Mouse (Mus musculus) cerebellum, adult 9-10 months (tissue): ENCODE results near the gene Sap25.
A peak's percentile ranks its signal among the peaks of the same experiment; 100 is the strongest.
"Not testable (repeated sequence)": the region's sequence is repeated elsewhere in the genome, so short reads cannot be mapped to it uniquely, and the experiment has no call there.

Experiments used
- DNase-seq: peaks from one replicate; pipeline ENCODE4 v3.0.0; 2022

The Sap25 gene

DNA sequence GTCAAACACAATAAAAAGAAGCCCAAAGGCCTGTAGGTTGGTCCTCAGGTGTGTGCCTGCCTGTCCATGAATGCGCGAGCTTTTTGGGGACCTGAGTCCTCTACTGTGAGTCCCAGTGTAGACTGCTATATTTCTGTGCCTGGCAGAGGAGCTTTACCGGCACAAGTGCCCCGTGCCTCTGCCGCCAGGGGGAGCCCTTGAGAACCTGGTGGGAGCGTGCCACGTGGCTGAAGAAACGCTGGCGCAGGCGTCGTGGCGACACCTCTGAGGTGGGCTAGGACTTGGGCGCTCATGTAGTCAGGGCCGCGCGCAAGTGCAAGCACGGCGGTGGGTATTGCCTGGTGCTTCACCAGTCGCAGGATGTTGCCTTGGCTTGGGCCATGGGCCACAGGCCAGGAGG is at the start of gene Sap25:
Gene Sap25, plus strand, starts transcription at position 281 of the 400 bp plus-strand sequence.
- no peak for DNase-seq

DNA sequence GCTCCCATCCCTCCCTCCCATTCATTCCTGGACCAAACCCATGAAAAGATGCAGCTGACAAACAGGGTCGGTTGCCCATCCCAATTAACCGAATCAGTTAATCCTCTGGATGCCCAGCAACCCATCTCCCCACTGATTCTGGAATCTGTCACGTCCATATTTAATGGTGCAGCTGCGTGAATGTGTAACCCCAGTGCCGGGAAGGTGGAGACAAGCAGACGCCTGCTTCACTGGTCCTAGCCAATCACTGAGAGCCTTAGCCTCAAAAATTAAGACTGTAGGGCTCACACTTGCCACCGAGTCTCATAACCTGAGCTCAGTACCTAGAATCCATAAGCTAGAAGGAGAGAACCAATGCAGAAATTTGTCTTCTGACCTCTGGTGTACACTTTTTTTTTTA is 45.2 kb upstream of the Sap25 start:
- DNase-seq = no peak

DNA sequence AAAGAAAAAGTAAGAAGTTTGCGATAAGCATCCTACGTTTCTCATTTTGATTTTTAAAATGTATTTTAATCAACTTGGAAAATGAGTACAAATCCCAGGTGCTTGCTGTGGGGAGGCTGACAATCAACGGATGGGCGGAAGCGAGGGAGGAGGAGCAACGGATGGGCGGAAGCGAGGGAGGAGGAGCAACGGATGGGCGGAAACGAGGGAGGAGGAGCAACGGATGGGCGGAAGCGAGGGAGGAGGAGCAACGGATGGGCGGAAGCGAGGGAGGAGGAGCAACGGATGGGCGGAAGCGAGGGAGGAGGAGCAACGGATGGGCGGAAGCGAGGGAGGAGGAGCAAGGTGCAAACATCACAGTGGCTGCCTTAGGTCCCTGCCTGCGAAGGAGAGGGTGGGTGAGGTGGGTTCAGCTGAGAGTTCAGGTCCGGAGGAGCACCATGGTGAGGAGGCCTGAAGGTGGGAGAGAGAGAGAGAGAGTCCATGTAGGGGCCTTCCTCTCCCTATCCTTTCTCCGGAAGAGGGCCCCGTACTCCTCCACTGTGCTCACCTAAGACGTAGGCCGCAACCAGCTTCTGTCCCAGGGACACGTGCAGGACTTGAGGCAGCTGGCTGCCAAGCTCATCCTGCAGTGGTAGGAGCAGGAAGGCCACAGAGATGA is 44.4 kb upstream of the Sap25 start:
- no peak for DNase-seq

DNA sequence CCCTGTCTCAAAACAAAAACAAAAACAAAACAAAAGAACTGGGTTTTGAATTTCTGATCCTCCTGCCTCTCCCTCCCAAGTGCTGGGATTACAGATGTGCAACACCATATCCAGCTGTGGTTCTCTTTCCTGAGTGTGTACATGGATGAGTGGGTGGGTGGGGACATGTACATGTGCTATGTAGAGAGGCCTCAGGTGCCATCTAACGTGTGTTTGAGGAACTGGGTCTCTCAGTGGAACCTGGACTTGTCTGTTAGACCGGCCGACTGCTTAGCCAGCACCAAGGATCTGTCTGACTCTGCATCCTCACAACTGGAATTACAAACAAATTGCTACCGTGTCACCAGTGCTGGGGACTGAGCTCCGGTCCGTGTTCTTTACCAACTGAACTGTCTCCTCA is 43.5 kb upstream of the Sap25 start:
- DNase-seq = no peak

DNA sequence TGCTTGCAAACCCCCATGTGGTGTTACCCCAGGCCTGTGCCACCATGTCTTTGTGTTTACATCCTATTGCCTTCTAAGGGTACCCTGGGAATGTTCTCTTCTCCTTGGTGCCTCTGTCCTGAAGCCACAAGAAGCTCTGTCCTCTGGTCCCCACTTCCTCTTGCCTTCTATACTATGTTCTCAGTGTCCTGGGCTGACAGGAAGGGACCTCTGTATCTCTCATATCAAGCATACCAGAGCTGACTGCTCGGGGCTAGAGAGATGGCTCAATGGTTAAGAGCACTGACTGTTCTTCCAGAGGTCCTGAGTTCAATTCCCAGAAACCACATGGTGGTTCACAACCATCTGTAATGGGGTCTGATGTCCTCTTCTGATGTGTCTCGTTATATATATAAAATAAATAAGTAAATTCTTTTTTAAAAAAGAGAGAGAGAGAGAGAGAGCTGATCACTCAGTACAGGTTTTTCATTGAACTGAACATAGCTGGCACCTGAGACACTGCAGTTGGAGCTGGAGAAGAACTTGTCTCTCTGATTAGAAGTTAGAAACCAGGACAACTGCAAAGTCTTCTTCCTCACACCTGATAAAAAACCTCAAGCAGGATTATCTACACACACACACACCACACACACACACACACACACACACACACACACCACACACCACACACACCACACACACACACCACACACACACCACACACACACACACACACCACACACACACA is 42.9 kb upstream of the Sap25 start:
- no peak for DNase-seq

DNA sequence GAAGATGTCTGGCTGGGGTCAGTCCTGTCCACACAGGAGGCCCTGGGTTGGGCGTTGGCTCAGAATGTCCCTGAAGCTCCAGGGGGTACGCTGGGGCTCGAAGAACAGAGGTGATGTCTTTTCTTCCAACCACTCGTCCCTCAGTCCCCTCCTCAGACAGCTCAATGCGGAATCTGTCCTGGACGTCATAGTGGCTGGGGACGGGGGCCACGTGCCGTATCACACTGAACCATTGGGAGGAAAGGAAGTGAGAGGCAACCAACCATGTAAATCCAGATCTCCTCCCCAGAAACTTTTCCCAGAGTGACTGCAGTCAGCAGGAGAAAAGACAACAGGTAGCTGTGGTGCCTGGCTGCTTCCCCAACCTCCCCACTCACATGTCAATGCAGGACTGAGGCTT is 41.5 kb upstream of the Sap25 start:
- DNase-seq = peak; percentile 42

DNA sequence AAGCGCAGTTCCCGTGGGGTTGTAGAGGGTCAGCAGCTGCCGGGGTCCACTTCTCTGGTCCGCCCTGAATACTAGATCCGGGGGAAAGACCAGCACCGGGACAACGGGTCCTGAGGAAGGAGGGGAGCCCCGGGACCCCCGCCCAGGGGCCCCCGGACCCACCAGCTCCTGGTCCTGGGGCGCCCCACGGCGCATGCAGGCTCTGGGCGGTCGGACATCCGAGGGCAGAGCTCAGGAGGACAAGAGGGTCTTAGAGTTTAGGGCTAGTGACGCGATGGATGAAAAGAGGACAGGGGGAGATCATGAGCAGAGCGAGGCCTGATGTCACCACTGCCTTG is 40.9 kb upstream of the Sap25 start:
- DNase-seq = no peak

DNA sequence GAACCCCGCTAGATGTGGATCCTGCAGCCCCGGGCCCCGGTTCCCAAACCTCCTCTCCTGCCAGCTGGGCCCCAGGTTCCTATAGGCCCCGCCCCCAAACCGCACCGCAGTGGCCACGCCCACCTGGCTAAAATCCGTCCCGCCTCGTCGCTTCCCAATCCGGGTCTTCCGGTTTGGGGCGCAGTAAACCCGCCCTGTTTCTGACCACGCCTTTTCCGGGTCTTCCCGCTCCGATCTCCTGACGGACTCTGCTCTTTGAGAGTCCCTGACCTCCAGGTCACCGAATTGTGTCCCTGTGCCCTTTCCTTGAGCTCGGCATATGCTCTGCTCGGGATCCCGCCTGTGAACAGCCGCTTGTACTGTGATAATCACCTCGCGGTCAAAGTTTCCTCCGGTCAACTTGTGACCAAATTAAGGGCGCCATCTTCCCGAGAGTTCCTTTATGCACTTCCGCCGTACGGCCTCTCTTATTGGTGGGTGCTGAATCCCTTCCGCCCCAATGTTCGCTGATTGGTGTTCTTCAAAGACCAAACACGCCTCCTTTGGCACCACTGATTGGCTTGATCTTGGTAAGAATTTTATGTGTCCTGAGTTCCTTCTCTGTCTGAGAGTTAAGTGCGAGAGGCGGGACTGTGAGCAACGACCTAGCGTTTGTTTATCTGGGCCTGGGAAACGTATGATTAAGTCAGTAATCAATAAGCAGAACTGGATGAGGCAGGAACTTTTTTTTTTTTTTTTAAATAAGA is 40.3 kb upstream of the Sap25 start, which contains the start of gene Mospd3:
Gene Mospd3, minus strand, starts transcription at position 440 of the 746 bp plus-strand sequence.
- peak; percentile 98 for DNase-seq

DNA sequence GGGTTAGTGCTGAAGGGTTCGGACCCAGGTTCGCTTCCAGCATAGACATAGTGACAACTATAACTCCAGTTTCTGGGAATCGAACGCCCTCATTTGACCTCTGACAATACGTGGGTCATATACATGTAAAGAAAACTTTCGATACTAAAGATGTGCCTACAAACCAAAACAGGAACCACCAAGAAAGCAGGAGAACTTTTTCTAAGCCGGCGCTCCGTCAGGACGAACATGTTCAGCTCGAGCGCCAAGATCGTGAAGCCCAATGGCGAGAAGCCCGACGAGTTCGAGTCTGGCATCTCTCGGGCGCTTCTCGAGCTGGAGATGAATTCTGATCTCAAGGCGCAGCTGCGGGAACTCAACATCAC is 39.8 kb upstream of the Sap25 start:
- no peak for DNase-seq

DNA sequence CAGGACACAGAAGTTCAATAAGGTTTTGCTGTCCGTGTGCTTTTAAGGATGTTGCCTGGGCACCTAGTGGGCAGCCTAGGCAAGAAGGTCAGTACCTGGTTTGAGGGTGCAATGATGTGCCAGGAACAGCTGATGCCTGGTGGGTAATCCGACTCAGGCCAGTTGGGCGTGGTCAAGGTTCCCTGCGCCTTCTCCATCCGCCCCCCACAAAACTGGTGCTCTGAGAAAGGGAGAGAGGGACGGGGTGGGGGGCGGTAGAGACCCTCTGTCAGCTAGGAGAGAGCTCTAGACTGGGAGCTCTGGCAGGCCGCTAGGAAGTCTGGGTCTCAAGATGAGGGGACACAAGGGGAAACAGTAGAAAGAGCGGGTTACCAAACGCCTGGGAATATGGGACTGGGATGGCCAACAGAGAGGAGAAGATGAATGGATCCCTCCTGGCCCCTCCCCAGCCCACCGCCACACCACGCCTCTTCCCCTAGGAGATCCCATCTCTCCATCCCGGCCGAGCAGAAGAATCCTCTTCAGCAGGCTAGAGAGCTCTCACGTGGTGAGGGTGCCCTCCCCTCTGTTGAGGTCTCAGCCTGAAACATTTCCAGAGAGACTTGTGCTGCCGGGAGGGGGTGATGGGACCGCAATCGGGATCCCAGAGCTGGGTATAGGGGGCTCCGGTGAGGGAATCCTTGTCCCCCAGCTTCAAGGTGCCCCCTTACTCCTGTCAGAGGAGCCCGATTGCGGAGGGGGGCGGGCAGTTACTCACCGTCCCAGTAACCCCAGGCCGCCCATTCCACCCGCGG is 33.1 kb upstream of the Sap25 start:
- no peak for DNase-seq

DNA sequence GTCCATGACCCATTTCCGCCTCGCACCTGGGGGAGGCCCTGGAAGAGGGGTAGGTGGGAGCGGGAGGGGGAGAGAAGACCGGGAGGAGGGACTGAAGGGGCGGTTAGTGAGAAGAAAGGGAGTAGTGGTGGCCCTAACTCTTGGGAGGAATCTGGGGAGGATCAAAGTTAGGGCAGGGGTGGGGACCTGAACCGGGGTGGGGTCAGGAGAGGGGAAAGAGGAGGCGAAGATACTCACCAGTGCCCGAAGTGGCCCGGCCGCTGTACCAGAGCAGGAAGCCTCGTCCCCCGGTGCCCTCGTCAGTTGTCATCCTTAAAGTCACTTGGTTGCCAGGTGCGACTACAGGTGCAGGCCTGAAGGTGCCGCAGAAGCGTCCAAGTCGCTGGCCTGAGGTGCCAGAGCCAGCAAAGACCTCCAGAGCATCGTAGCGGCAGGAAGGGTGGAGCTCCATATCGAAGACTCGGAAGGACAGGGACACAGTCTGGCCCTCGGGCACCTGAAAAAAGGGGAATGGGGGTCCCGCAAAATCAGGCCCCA is 32.4 kb upstream of the Sap25 start:
- DNase-seq = no peak

DNA sequence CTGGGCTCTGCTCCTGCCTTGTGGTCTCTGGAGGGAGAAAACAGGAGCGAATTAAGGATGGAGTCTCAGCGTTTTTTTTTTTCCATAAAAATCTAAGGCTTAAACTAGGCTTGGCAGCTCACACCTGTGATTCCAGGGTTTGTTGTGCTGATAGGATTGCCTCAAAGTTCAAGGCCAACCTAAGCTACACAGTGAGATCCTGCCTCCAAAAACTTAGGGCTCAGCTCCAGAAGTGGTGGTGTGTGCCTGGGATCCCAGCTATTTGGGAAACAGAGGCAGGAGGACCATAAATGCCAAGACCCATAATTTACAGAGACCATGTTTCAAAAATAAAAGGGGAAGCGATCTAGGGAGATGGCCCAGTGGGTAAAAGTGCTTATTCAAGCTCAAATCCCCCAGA is 31.8 kb upstream of the Sap25 start:
- no peak for DNase-seq

DNA sequence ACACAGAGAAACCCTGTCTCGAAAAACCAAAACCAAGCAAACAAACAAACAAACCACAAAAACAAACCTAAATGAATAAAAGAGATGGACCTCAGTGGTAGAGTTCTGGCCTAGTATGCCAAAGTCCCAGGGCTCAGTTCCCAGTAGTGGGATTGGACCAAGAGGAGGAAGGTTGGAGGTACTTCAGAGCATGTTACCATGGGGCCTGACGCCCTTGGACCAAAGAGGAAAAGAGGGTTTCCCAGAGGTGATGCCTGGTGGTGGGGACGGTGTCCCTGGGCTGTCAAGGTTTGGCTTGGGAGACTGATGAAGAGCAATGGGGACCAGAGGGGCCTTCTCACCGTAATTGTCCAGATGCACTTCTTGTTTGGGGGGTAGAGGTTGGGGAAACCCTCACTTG is 31.1 kb upstream of the Sap25 start:
- no peak for DNase-seq

DNA sequence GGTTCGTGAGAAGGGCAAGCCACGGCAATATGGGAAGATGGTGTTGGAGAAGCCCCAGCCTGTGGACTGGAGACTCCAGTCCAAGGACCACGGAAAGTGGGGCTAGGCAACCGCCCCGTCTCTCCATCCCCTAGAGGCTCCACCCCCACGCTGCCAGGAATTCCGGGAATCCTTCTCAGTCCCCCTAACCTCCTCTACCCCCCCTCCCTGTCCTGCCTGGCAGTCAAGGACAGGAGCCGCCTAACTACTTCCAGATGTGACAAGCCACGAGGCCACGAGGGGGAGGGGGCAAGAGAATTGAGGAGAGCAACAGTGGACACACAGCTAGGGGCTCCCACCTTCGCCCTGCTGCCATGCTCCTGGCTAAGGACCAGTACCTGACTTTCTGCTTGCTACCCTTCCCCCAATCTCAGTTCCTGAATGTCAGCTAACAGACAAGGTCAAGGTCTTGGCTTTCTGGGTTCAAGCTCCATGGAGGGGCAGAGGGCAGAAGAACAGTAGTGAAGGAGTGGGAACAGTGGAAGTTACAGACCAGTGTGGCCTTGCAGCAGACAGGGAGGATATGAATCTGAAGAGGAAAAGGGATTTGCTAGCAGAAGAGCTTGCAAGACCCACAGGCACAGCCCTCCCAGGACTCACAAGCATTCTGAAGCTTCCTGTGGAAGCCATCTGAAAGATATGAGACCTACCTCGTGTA is 30.4 kb upstream of the Sap25 start:
- DNase-seq = no peak

DNA sequence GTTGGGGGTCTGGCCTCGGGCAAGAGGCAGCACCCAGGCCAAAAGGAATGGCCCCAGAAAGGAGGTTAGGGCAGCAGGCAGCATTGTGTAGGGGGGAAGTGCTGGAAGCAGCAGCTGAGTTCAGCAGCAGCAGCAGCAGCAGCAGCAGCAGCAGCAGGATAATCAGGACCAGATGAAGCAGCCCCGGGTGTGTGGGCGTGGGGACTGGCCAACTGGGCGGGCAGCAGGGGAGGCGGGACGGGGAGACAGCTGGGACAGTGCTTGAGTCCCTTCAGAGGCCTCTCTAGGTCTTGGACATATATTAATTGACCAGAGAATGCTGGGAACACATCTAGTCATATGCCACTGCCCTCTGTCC is 29.9 kb upstream of the Sap25 start:
- no peak for DNase-seq

DNA sequence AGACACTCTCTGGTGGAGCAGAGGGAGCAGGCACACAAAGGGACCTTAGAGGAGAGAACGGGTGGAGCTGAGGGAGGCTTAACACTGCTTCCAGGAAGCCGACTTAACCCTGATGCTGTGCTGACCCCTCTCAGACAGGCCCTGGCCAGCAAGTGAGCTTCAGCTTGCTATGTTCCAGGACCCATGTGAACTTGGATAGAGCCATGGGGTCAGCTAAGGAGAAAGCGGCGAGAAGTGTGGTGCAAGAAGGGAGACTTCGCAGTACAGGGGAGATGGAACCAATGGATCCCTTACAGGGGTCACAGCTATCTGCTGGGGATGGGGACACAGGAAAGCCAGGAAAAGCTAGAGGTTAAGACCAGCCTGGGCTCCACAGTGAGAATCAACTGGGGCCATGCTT is 28.1 kb upstream of the Sap25 start:
- DNase-seq = no peak

DNA sequence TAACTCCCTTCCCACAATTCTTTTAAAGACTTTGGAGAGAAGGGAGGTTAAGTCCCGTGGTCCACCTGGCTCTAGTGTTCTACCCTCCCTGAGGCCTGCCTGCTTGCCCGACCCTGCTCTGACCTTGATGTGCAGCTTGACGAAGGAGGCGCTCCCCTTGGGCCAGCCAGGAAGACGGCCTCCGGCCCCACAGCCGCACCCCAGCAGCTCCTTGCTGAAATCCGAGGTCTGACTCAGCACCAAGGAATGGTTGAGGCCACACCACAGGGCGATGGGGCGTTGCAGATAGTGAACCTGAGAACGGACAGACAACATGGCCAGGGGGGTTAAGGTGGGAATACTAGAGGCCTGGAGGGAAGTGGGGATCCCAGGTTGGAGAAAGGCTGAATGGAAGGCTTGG is 27.6 kb upstream of the Sap25 start, which contains the start of gene Pcolce:
Gene Pcolce, minus strand, starts transcription at position 235 of the 400 bp plus-strand sequence.
- no peak for DNase-seq

DNA sequence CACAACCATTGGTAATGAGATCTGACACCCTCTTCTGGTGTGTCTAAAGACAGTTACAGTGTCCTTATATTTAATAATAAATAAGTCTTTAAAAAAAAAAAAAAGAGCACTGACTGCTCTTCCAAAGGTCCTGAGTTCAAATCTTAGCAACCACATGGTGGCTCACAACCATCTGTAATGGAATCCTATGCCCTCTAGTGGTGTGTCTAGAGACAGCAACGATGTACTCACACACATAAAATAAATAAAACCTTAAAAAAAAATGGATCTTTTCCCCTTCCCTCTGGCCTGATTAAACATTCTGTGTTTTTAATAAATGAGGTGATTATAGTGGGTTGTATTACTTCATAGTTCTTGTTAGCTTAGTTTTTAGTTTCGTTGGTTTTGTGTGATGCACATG is 26.2 kb upstream of the Sap25 start:
- DNase-seq = not testable (repeated sequence)

DNA sequence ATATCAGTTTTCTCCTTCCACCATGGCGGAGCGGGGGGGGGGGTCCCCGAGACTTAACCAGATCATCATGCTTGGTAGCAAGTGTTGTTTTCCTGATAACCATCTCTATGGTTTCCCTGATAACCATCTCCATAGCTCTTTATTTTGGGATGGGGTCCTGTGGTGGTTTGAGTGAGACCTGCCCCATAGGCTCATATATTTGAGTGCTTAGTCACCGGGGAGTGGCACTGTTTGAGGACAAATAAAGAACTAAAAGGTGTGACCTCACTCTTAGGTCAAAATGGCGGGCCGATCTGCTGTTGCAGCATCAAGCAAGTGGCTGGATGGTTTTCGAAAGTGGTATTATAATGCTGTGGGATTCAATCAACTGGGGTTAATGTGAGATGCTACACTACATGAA is 25.8 kb upstream of the Sap25 start:
- DNase-seq = no peak

DNA sequence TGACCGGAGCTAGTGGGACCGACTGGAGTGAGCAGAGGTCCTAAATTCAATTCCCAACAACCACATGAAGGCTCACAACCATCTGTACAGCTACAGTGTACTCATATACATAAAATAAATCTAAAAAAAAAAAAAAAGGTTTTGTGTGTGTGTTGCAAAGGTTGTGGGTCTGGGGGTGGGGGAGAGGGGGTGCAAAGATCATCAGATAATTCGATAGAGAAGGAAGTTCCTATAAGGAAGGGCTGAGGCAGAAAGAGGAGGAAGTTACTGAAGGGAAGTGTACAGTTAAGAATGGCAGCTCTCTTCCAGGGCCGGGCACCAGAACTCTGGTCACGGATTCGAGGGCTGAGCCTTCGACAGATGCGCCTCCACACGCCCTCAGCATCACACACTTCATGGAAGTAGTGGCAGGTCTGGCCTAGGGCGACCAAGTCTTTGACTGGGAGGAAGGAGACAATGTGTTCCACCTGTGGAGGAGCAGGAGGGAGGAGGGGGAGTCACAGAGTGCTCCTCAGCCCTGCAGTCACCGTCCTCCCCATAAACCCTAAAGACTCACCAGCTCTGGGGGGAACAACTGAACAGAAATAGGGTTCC is 17.1 kb upstream of the Sap25 start:
- DNase-seq = no peak

DNA sequence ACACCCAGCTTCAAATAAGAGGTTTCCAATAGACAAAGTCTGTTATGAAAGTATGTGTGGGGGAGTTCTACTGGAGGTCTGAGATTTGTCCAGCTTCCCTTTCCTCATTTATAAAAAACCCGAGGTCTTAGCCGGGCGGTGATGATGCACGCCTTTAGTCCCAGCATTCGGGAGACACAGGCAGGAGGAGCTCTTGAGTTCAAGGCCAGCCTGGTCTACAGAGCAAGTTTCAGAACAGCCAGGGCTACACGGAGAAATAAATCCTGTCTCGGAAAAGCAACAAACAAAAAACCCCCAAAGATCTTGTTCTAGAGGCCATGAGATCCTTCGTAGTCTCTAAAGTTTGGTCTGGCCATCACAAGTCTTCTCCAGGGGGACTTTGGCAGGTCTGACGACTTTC is 13.1 kb upstream of the Sap25 start:
- no peak for DNase-seq
